Mouse (Mus musculus) cerebral cortex, adult 2 months (tissue): ENCODE data around the gene Tgm7.

Source experiments
- WGBS: fragments of 180-500 bp; shearing (Covaris S2); methylation state at CpG from one replicate; pipeline ENCODE4 v1.1.7; 2018; 5-methylcytosine and 5-hydroxymethylcytosine counted together

Gene Tgm7

DNA sequence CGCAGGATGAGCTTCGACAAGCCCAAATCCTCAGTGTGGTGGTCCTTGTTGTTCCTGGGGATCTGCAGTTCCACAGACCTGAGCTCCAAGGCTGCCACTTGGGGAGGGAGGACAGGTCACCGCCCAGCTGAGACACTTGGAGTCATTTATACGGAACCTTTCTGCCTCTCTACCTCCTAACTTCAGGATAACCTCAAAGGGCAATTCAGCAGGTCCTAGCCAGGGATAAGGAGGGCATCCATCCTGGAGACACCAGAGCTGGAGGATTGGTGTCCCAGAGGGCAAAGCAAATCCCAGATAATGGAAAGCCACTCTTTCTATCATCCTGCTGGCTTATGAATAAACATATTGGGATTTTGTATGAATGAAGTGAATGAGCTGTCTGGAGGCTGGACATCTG lies at the start of gene Tgm7:
Tgm7 (minus strand) TSS at position 101 of the 400 bp plus-strand sequence.
- WGBS: 92% methylated on average over 4 of the region's 4 CpGs

DNA sequence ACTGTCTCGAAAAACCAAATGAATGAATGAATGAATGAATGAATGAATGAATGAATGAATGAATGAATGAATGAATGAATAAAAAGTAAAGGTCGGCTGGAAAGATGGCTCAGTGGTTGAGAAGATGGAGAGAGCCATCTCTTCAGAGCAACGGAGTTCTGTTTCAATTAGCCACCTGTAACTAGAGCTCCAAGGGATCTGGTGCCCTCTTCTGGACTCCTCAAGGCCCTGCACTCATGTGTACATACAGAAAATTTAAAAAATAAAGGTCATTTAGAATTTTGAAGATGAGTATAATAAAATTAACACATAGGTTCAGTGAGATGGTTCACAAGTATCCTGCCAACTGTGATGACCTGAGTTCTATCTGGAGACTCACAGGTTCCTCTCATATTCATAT lies 43.5 kb upstream of the Tgm7 start:
- 96% methylated on average over 3 of the region's 3 CpGs for WGBS

DNA sequence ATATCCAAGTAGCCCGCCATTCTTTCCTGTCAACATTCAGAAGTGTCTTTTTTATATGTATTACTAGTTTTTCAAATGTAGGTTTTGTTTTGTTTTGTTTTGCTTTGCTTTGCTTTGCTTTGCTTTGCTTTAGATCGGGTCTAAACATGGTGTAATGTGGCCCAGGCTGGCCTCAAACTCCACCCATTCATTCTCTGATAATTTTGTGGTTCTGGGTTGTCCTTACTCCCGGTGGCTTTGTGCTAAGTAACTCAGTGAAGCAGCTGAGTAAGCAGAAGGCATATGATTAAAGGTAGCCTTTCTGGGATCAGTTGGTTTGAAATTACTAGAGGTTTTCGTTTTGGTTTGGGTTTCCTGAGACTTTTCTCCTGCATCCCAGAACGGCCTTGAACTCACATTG lies 40.1 kb upstream of the Tgm7 start:
- 88% methylated on average over 5 of the region's 5 CpGs for WGBS

DNA sequence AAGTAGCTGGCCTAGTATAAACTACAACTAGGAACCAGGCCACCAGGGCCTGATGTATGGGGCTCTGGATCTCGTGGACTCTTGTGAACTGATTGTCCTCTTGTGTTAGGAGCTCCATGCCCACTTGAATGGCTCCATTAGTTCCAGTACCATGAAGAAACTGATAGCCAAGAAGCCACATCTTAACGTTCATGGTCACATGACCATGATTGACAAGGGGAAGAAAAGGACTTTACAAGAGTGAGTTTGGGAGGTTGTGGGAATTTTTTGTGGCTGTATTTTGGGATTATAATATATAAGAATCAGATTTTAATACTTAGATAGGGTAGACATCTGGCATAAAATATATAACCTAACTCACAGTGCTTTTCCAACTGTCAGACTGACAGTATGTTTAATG lies 32.8 kb upstream of the Tgm7 start:
- 64% methylated on average over 2 of the region's 2 CpGs for WGBS

GRCm38 (mm10) chr2:121141216-121142035 lies 31.8 kb upstream of the Tgm7 start:
- 55% methylated on average over 16 of the region's 16 CpGs for WGBS

DNA sequence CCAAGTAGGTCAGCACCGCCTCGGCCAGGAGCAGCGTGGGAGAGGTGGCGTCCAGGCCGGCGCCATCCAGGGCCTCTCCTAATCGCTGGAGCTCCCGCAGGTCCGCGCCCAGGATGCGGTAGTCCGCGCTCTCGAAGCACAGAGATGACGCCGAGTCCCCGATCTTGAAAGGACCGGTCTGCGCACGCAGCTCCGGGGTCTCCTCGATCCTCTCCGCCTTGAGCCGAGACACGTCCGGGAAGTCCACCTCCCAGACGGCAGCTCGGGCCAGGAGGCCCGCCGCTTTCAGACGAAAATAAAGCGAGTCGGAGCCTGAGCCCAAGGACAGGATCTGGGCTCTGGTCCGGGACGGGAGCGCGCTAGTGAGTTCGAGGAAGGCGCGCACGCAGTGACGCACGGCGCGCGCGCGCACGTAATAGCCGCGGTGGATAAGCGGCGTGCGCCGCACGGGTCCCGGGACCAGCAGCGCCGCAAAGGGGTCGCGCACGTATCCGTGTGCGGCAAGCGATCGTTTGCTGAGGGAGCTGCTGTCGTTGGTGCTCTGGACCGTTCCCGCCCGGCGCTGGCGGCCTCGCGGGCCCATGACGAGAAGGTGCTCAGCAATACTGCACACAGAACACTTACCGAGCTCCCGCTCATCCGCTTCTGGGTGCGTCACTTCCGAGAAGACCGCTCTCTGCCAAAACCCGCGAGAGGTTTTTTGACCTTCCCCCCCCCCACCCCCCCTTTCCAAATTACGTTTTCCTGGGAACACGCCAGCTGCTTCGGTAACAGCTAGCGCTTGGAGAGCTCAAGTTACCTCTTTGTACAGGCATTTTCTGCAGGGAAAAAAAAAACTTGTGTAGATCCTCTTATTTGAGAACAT lies 30.7 kb upstream of the Tgm7 start, which contains the start of the genes Adal and Lcmt2:
Adal (plus strand) TSS at position 411 of the 865 bp plus-strand sequence.
Lcmt2 (minus strand) TSS at position 636 of the 865 bp plus-strand sequence.
- WGBS: under 1% methylated on average over 87 of the region's 87 CpGs

DNA sequence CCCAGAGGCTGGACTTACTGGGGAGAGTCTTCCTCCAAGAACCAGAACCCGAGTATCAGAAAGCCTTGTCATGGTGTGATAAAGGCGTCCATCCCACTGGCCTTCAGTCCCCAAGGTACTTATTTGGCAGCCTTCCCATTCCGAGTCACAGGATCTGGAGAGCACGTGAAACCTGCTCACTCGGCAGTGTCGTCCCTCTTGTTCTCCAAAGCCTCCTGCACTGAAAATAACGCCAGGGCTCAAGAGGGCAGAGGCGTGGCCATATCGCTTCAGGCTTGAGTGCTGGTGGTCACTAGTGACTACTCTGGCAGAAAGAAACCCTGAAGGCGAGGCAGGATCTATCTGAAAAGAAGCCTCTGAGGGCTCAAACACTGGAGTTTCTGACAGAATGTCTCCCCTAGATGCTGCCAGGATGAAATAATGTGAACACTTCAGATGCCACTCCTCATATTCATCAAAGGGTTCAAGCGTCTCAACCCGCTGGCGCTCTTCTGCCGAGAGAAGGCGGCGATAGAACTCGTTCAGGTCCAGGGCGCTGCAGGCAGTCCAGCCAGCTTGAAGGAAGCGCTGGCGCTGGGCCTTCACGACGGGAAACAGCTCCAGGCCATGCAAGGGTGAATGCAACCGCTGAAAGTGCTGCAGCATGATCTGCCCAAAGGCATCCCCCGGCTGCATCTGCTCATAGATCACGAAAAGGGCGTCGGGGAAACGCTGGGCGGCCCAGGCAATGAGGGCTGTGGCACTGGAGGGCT lies 29.8 kb upstream of the Tgm7 start:
- WGBS: 24% methylated on average over 29 of the region's 29 CpGs

DNA sequence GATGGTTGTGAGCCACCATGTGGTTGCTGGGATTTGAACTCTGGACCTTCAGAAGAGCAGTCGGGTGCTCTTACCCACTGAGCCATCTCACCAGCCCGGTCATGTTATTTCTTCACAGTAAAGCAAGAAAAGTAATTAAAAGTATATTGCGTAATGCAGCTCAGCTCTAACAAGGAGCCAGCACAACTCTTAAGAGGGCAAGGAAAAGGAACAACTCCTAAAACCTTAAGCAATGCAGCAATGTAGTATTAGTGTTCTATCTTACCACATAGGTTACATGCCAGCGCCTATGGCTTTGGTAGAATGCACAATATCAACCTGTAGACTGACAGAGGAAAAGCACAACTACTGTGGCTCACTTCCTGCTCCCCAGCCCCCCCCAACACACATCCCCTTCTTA lies 27.8 kb upstream of the Tgm7 start:
- WGBS: 98% methylated on average over 4 of the region's 4 CpGs

- WGBS: 75% methylated on average over 1 of the region's 1 CpGs
These were observed 23.2 kb upstream of the Tgm7 start for GRCm38 (mm10) chr2:121132822-121133221.

DNA sequence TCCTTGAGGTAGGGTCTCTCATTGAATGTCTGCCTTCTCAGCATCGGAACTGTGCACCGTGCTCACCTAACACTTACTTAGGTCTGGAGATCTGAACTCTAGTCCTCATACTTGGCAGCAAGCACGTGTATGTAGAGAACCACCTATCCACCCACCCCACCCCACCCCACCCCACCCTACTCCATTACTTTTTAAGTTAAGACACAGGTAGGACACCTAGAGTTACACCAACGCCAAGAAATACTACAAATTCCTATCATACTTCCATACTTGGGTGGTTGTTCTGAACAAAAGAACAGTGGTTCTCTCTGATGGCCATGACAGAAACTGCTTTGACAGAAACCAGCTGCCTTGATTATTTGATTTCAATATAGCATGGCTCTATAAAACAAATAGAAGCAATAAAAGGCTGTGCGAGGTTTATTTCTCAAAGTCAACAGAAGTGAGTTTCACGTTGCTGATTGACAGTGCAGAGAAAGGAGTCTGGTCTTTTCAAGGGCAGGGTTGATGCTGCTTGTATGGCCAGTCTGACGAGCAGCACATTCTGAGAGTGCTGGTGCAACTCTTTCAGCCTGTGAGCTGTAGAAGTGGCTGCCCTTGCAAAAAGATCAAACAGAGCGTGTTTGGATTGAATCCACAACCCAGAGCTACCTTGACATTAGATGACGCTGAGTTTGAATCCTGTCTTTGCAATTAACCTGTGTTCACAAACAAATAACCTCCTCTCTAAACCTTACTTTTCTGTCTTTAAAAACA lies 19.4 kb upstream of the Tgm7 start:
- 80% methylated on average over 9 of the region's 9 CpGs for WGBS

- WGBS: 79% methylated on average over 1 of the region's 1 CpGs
These were observed 17.9 kb upstream of the Tgm7 start for GRCm38 (mm10) chr2:121127536-121127935.

- WGBS: 96% methylated on average over 5 of the region's 5 CpGs
These were observed 16.7 kb upstream of the Tgm7 start for GRCm38 (mm10) chr2:121126302-121126701.

DNA sequence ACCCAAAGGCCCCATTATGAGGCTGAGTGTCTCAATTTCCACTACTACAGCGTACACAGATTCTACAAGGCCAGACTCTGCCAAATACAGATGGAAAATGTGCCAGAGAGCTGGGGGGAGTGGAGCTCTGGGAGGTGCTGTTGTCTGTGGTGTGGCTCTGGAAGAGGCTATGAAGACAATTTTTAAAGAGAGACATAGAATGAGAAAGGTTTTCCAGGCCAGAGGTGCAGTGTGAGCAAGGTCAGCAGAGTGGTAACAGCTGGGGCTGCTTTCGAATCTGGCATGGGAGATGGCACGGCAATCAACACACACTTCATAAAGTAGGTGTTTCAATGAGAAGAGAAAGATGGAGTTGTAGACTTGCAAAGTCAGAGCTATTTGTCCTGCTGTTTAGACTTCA lies 9.7 kb upstream of the Tgm7 start:
- WGBS: 84% methylated on average over 3 of the region's 3 CpGs

- 95% methylated on average over 2 of the region's 2 CpGs for WGBS
These were observed 5.8 kb upstream of the Tgm7 start for GRCm38 (mm10) chr2:121115418-121115817.

DNA sequence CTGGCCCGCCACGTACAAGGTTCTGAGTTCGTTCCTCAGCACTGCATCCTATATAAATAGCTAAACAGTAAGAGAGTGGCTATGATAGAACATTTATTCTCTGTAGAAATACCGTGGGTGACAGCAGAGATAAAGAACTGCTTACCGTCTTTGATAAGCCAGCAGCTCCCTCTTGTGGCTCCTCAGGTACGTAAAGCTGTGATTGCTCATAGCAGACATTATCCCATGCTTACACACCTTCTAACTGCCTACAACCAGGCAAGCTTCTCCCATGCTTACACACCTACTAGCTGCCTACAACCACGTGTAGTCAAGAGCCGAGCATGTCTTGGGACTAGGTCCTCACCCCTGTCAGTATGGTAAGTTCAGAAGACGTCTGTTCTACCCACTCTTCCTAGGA lies 7.5 kb downstream of the Tgm7 start:
- WGBS: 13% methylated on average over 9 of the region's 9 CpGs

- WGBS: 69% methylated on average over 4 of the region's 4 CpGs
These were observed 19.8 kb downstream of the Tgm7 start for GRCm38 (mm10) chr2:121089751-121090150.

GRCm38 (mm10) chr2:121088507-121088906 lies 21.1 kb downstream of the Tgm7 start:
- WGBS: 95% methylated on average over 3 of the region's 3 CpGs

DNA sequence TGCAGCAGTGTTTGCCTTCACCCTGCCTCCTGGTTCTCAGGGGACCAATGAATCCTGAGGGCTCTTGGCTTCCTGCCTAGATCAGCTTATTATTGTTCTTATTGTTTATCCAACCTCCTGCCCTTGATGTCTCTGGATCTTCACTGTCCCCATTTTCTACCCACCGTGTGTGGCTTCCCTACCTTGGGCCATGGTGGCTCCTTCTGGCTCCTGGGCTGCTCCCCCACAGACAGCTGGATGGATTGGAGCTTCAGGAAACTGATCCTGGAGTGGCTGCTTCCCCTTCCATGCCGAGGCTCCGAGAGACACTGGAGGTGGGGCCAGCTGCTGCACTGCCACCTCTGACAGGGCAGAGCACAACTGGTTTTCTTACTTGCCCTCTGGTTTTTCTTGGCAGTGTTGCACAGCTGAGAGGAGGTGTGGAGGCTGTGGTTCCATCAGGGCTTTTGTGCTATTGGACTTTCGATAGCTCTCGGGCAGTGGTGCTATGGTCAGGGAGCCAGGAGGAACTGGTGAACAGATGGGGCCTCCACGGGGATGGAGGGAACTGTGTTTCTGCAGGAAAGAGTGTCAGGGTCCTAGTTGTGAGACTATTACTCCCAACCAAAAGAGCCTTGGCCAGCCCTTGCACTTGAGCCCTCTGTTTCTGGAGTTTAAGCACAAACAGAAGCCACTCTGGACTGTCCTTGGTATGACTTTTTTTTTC lies 24.0 kb downstream of the Tgm7 start, which contains the start of gene Tgm5:
Tgm5 (minus strand) TSS at position 362 of the 706 bp plus-strand sequence.
- 50% methylated on average over 6 of the region's 6 CpGs for WGBS

GRCm38 (mm10) chr2:121082626-121083025 lies 27.0 kb downstream of the Tgm7 start:
- 88% methylated on average over 1 of the region's 1 CpGs for WGBS

DNA sequence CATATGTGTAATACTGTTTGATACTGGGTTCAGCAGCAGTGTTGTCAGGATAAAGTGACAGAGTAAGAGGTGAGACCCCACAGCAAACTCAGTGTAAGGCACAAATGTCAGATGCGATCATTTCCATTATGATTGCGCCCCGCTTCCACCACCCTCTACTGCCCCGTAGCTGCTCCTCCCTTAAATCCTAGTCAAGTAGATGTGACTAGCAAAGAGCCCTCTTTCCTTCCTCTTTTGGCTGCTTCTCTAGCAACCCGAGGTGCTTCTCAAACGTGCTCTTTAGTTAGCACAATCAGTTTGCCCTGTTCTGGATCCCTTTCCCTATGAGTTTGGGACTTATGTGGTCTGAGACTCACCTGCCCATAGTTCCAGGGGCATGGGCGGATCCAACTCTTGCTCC lies 34.8 kb downstream of the Tgm7 start:
- 84% methylated on average over 7 of the region's 7 CpGs for WGBS
